Mouse (Mus musculus): ENCODE data around the gene Zmat5. TPM values are rescaled to one million over a fixed set of nuclear protein-coding genes. Genes with fewer than 3 reads are reported as not detected.
A peak's percentile ranks its signal among the peaks of the same experiment; 100 is the strongest.

Zmat5 gene
- polyA plus RNA-seq, 2 experiments from 2014 or later: 127 to 144 TPM

DNA sequence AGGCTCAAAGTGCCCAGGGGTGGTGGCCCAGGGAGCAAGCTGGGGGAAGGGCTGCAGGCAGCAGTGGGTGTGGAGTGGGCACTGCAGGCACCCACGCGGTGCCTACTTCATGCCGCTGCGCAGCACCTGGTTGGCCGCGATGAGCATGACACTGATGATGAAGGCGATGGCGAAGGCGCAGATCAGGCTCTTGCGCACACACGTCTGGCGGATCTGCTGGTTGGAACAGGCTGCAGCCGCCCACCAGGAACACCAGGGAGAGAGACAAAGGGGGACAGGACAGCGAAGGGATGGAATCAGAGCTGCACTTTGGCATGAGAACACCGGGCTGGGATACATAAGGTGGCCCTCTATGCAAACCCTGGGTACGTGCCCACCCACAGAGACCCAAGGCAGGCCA lies 34.2 kb downstream of the Zmat5 start:
- ATAC-seq: no peak

DNA sequence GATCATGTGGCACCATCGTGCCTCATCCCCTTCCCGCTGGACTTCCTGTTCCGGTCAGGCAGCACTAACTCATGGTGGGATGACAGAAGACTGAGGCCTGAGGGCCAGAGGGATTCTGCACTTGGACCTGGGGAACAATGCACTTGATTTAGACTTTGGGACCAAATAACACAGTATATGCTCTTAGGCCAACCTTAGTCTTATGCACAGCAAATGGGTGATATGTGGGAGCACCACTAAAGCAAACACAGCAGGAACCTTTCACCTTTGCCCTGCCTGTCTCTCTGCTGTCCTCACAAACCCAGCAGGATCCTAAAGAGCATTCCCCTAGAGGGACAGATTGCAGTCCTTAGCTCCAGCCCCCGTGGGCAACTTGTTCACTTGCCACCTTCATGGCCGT lies 36.3 kb downstream of the Zmat5 start:
- ATAC-seq: no peak

DNA sequence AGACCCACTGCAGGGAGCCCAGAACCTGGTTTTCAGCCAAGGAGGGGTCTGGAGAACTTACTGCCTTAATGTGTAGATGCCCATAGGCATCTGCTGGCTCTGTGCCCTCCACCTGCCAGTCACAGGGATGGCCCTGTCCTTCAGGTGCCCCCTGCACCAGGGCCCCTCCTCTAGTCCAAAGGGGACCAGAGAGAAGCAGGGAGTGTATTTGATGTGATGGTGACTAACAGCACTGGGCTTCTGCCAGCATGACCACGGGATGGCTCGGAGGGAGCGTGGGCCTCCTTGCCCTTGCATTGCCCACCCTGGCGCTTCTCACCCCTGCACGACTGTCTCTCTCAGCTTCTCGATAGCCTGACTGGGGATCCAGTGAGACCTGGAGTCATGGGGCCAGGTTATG lies 40.2 kb downstream of the Zmat5 start:
- no peak for ATAC-seq

DNA sequence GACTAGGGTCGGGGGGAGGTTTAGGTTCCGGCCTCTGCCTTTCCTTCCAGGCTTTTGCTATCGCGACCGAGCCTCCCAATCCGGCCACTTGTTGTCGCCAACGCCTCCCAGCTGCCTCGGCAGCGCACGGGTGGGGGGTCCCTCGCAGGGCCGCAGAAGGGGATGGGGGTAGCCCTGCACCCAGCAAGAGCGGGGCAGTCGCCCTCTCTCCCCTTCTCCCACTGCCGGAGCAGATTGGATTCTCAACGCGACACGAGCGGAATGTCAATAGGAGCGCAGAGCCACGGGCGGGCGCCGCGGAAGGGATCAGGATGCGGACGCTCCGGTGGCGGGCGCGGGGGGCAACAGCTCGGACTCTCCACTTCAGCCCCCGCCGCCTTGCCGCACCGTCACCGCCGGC lies 41.5 kb downstream of the Zmat5 start:
- ATAC-seq: no peak

DNA sequence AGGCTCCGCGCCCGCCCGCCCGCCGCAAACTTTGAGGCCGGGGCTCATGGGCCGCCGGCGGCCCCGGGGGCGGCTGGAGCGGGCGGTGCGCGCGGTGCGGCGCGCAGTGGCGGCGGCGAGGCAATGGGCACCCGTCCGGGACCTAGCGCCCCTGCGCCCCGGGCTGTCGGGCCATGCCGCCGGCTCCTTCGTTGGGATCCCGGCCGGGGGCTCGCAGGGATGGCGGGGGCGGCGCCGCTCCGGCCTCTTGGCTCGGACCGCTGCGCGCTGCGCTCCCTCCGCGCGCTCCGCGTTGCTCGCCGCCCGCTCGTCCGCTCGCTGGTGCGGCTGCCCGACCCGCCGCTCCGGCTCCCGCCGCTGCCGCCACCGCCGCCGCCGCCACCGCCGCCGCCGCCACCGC lies 42.3 kb downstream of the Zmat5 start, which contains the start of gene Cabp7:
Cabp7 (minus strand) TSS at position 46 of the 400 bp plus-strand sequence.
- no peak for ATAC-seq

DNA sequence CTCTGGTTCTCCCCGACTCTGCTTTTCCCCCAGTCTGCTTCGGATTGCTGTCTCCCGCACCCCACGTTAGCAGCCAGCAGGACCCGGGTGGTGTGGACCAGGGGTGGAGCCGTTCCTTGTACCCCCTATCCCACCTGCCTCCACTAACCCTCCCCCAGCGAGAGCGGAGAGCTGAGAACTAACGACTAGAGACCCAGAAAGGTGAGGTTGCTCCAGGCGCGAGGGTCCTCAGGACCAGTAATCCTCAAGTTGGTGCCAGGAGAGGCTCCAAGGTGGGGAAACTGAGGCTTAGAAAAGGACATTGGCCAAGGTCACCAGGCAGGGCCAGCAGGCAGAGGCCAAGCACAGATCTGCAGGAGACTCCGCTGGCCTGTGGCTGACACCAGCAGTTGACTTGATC lies 42.8 kb downstream of the Zmat5 start:
- ATAC-seq: no peak

DNA sequence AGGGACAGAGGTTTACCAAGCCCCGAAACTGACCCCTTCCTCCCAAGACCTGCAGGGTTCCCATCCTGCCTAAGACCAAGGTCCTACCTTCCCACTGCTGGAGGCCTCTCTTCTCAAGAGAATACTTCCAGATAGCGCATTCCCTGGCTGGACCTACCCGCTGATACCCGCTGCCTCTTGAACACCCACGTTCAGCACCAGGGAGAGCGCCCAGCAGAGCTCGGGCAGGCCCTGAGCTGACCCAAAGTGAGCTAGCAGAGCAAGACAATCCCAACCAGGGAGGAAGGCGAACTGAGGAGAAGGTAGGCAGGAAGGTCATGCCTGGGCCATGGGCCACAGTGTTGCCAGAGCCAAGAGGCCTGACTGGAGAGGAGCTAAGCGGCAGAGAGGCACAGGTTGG lies 45.8 kb downstream of the Zmat5 start:
- ATAC-seq: no peak

DNA sequence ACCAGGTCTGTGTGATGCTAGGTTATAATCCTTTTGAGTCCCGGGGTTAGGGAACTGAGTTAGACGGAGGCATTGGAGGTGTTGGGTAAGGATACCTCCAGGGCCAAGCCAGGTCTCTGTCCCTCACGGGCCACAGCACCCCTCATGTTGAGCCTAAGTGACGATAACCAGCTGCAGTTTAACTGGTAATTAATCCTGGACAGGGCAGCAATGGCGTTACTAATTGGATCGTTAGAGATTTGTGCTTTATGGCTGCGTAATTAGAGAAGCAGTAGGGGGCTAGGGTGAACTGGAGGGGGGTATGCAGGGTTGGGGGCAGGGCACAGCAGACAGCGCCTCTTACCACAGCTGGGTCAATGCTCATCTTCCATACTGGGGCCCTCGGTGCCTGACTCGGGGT lies 48.4 kb downstream of the Zmat5 start:
- ATAC-seq: no peak

DNA sequence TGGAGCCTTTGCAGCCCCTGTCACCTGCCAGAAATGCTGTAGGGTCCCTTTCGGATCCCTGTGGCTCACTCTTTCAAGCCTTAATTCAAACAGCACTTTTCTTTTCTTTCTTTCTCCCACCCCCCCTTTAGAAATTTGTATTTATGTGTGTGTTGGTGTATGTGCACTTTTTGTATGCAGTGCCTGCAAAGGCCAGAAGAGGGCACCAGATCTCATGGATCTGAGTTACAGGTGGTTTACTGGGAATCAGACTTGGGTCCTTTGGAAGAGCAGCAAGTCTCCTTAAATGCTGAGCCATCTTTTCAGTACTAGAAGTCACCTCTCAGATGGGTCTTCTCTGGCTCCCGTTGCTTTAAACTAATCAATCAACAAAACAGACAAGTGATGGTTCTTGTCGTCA lies 49.6 kb downstream of the Zmat5 start:
- no peak for ATAC-seq

DNA sequence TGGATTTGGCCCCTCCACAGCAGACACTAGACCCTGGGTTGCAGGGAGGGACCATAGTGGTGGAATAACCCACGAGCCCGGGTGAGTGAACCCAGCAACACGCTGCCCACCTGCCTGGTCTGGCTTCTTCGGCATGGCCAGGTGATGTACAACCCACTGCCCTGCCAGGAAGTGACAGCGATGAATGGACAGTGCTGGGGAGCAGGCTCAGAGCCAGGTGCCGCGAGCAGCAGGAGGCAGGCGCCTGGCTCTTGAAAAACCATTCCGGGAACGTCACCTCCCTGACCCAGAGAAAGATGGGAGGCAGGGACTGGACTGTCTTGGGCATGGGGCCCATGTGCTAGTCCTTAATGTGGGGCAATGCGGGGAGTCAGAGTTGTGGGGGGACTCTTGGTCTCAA lies 50.4 kb downstream of the Zmat5 start:
- ATAC-seq: no peak

DNA sequence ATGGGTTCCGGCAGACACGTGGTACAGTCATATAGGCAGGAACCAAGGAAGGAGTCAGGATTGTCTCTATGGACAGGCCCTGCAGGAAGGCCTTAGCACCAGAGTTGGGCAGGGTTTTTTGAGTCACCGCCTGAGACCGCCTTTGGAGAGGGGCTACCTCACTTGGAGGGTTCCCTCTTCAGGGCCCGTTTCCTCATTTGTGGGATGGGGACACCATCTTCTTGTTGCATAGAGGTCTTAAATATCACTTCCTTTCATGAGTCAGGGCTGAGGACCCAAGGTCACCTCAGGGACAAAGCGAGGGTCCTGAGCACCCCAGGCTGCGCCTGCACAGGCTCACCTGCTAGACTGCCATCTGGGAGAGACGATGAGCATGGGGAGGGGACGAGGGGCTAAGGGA lies 52.0 kb downstream of the Zmat5 start:
- ATAC-seq: no peak

DNA sequence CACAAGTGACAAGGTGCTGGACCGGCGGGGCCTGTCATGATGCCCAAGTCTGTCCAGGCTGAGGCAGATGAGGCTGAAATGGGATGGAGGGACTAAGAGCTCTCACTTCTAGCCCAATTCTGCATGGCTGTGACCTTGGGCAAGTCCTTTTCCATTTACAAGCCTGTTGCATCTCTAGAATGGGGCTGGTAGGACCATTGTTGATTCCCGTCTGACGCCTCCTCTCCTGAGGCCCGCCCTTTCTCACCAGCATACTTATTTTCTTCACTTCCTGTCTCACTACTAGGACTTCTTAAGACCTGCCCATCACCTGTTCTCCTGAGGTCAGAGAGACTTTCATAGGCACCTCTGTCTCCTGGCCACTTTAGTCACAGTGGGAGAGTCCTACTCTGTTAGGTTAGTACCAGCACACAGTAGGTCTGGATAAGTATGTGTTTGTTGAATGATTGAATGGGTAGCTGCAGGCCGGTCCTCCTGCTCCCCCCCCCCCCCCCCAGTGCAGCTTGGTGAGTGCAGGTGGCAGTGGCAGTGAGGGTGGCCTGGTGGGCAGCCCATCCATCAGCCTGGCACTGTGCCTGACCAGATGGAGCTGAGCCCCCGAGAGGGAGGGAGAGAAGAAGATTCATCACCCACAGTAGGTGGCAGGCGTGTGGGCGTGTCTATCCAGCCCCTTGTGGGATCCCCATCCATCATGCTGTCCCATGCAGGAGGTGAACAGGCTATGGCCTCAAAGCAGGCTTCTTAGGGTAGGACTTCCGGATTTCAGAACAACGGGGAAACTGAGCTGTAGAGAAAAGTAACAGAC lies 52.7 kb downstream of the Zmat5 start:
- no peak for ATAC-seq

DNA sequence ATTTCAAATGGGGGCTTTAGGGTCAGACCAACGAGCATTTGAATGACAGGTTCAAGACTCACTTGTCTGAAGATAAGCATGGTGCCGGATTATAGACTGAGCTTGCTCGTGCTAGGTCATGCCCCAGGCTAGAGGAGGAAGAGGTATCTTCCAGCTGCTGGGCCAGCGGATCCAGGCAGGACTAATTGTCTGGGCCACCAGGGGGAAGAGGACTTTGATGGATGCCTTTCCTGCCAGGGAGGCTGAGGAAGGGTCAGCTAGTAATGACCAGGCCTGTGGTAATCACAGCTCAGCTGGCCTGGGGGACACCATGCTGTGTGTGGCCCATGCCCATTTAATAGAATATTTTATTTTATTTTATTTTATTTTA lies 53.3 kb downstream of the Zmat5 start:
- ATAC-seq: no peak

DNA sequence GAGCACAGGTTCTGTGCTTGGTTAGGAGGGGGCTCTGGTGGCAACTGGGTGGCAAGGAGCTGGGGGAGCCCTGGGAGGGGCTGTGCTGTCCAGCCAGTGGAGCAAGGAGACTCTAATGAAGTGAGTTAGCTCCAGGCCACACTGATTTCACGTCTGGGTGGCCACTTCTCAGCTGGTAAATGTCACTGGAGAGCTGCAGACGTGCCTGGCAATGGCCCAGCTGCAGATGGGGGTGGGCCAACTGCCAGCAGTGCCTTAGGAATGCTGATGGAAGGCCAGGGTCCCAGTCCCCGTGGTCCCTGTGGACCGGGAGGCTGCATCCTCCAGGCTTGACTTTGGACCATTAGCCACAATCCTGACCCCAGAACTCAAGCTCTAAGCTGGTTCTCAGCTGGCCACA lies 56.0 kb downstream of the Zmat5 start:
- ATAC-seq: no peak

DNA sequence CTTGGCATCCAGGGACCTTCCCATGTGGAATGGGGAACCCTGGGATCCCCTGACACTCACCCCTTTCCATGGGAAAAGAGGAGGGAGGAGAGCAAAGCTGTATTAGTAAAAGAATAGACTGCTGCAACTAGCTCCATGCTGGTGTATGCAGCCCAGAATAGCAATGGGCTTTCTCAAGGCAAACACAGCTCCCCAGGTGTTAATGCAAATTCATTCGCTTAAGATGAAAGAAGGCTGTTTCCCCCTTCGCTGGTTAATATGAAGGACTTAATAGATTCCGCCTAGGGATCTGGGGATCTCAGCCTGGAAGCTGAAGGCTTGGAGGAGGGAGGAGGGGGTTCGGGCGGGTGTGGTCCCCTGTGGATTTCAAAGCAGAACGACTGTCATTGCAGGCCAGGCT lies 57.5 kb downstream of the Zmat5 start:
- no peak for ATAC-seq

DNA sequence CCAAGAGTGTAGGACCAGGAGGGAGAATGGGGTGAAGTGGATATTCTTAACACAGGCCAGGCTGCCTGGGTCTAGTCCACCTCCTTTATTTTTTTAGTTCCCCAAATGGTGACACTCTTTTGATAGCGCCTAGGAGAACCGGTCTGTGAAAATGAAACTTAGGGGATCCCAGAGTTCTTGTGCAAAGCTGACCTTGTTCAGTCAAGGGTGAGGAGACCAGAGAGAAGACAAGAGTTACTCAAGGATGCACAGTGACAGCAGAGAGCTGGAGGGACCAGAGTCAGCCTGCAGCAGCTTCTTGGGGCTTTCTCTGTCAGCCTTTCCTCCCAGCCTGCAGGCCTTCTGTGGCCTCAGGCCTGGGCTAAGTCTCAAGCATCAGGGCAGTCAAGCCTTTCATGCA lies 58.0 kb downstream of the Zmat5 start:
- ATAC-seq: no peak

DNA sequence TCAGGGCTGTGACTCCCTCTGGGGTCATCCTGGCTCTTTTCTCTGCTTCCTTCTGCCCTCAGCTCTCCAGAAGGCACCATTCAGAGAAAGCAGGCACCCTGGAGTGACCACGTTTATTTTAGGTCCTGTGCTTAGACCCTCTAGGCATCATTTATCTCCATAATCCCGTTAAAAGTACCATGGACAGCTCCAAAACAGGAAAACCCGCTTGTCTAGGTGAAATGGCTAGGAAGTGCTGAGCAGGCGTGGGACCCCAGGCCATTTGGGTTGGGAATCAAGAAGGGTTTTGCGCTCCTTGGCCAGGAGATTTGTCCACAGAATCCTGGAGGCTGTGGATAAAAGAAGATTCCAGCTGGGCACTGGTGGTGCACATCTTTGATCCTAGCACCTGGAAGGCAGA lies 59.2 kb downstream of the Zmat5 start:
- ATAC-seq: no peak

DNA sequence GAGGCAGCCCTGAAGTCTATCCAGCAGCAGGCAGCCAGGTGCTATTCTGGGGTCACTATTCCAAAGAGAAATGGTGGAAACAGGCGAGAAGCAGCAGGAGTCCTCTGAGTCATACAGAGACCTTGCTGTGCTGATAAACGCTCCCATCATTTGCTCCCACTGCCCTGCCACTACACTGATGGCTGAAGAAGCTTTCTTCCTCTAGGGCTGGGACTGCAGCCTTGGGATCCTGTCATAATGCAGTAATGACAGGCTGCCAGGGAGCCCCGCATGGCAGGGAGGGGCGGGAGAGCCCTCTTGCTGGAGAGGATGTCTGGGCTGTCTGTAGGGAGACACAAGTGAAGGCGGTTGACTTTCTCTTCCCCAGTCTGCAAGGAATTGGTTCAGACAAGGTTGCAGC lies 60.0 kb downstream of the Zmat5 start:
- ATAC-seq: no peak

DNA sequence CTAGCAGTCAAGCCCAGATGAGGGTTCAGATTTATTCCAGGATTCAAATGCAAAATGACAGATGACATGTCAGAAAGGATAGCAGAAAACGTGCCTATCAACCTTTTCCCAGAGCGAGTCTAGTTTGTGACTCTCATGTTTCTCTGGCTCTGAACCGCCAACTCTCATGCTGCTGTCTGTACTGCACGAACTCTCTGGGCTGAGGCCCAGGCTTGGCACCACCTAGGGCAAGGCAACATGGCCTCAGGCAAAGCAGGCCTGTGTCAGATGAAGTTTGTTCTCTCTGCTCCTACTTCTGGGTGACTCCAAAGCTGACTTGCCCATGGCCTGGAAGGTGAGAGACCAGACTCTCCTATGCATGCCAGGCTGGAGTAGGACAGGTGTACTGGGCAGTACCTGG lies 63.9 kb downstream of the Zmat5 start:
- ATAC-seq: no peak

DNA sequence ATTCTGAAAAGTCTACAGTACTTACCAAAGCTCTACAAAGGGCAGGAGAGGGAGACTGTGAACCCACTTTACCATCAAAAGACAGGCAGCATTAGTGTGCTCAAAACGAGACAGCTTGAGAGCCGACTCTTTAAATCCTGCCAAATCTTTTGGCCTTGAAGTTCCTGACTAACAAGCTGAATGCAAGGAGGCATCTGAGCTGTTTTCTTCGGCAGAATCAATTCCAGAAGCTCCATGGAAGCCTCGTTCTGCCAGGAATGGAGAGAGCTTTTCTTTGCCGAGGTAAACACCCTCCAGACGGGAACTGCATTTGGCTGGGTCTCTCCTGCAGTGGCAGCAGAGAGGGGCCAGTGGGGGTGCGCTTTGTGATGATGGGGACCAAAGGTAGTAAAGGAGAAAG lies 64.8 kb downstream of the Zmat5 start:
- no peak for ATAC-seq

DNA sequence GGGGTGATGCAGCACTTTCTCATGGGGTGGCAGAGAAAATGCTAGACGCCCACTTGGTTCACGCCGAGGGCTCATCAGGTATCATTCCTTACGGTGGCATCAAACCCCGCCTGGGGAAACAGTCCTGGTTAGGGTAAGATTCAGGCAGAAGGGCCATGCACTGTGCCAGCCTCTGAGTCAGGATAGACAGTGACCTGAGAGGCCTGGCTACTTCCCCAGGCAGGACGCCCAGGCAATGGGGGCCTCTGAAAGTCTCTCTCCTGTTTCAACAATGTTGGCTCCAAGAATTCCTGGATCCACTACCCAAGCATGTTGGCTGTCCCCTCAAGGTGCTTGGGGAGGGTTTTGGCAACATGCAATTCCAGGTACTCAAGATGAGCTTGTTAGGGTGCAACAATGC lies 65.4 kb downstream of the Zmat5 start:
- ATAC-seq: no peak

DNA sequence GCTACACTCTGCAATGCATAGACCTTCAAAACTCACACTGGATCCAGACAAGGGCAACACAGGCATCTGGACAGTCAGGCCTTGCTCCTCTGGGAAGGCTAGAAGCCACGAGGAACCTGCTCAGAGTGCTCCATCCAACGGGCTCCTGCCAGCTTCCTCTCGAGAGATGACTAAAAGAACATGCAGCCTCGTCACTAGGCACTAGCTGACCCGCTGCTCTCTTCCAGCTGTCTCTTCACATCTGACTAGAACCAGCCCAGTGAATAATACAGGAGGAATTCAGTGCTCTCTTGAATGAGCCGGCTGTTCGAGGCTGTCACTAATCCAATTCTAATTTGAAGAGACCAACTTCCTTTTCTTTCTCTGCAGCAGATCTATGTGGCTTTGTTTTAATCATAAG lies 67.3 kb downstream of the Zmat5 start:
- no peak for ATAC-seq

DNA sequence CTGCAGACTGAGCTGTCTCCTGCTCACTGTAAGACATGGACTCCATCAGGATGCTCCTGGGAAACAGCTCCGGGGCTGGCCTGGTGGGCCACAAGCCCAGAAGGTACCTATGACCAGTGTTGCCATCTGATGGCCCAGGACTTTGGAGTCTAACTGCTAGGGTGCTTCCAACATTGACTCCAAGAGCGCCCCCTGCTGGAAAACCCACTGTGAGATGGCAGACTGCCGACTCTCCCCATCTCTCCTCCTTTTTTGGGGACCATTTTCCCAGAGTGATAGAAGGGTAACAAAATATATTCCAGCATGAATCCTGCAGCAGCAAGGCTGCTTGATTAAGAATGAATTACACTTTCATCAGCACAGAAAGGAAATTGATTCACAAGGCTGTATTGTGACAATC lies 68.4 kb downstream of the Zmat5 start:
- ATAC-seq: no peak

DNA sequence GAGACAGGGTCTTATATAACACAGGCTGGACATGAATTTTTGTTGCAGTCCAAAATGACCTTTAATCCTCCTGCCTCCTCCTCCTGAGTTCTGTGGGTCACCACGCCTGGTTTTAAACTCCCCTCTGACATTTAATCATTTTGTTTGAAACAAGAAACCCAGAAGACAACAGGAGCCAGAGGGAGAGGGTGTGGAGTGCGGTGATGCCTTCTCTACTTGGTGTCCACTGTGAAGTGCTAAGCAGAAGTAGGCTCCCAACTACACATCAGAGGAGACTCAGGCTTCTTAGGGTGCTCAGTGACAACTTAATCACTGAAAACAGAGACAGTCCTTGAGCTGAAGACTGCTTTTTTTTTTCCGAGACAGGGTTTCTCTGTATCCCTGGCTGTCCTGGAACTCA lies 76.4 kb downstream of the Zmat5 start:
- no peak for ATAC-seq

DNA sequence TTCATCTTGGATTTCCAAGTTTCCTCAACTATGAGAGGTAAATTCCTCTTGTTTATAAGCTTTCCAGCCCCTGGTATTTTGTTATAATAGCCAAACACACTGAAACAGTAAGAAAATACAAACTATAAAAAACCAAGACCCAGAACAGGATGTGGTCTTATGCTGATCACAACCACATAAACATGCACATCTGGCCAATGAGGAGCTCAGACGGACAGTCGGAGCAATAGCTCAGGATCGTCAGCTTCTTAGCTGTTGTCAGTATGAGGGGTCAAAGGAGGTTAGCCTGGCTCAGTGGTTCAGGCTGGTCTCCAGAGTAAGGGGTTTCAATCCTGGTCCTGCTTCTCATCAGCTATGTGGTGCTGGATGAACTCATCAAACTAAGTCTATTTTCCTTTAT lies 78.6 kb downstream of the Zmat5 start:
- peak; percentile 36 for ATAC-seq
